8 mouse cellular contexts compared by ENCODE assay signal in the genomic region with DNA sequence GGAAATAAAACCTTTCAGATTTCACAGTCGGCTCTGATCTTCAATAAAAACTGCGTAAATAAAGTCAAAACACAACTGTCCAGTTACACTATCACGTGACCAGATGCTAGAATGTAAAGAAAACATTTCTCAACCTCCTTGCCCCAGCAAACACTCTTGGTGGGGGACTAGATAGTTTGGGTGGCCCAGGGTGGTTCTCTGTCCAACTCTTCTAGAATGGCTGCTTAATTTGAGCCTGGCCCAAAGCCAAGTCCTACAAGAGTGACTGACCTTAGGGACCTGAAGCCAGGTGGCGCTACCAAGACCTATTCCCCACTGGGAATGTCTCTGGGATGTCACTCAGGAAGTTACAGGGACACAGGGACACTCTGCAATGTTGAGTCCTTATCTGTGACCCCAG. TPM values are rescaled to one million over a fixed set of nuclear protein-coding genes. Genes with fewer than 3 reads are reported as not detected.
A peak's percentile ranks its signal among the peaks of the same experiment; 100 is the strongest.
DNase-seq lines count a peak whose midpoint lies in the region; ATAC-seq and TF ChIP-seq lines count a peak whose summit lies in the region.

No protein-coding gene starts in this region.

- H3K27me3 ChIP-seq in heart, postnatal 0 days (ENCODE audit: control insufficient read depth, insufficient read depth, low read length), result peaks cover 8% of the 10 kb centered on the region
- H3K27me3 ChIP-seq in liver, embryonic 15.5 days, result peaks cover 3% of the 10 kb centered on the region; the same call in 1 of the 2 replicates

- TF ChIP-seq CTCF in heart, postnatal 0 days (IDR thresholded peaks at IDR 0.05; ENCODE audit: low read depth), result peak; percentile 28; the same call in 1 of the 2 replicates

- H3K4me2 ChIP-seq in heart, postnatal 0 days (ENCODE audit: low read depth, low read length), result peak overlapping the region; percentile 72
- peak overlapping the region; percentile 81 for H3K4me2 ChIP-seq in liver, embryonic 15.5 days

- WGBS in heart, postnatal 0 days, result 51% methylated on average over 4 of the region's 4 CpGs
- WGBS in liver, embryonic 15.5 days (ENCODE audit: insufficient replicate concordance), result 42% methylated on average over 4 of the region's 4 CpGs

- no peak for TF ChIP-seq EP300 in heart, postnatal 0 days (IDR thresholded peaks at IDR 0.05; ENCODE audit: low read depth)

- no peak for ATAC-seq in heart, postnatal 0 days (ENCODE audit: insufficient read depth, low read depth)
- ATAC-seq in liver, embryonic 15.5 days (ENCODE audit: insufficient read depth), result no peak
- ATAC-seq in erythroid progenitor cell, adult 5-6 weeks (replicated peaks; ENCODE audit: low FRiP score, poor library complexity, severe bottlenecking), result no peak

- H3K9ac ChIP-seq in heart, postnatal 0 days (replicated peaks; ENCODE audit: low read depth, low read length), result no peak overlapping the region
- H3K9ac ChIP-seq in liver, embryonic 15.5 days, result no peak overlapping the region

- DNase-seq in layer of hippocampus, adult 11-12 months (ENCODE audit: low spot score), result peak; percentile 34
- DNase-seq in layer of hippocampus, postnatal 36 days, result no peak
- peak; percentile 63 for DNase-seq in cerebellum, adult 9-10 months
- DNase-seq in heart, postnatal 0 days (ENCODE audit: low spot score), result peak; percentile 7
- no peak for DNase-seq in spleen, postnatal 4 days (ENCODE audit: low spot score in 2 of 2)
- DNase-seq in thymus, postnatal 25 days, result no peak

- H3K27ac ChIP-seq in heart, postnatal 0 days (ENCODE audit: low read depth), result peak overlapping the region; percentile 75
- H3K27ac ChIP-seq in liver, embryonic 15.5 days (replicated peaks), result no peak overlapping the region

- peaks cover 14% of the 10 kb centered on the region; the same call in 1 of the 2 replicates for H3K36me3 ChIP-seq in heart, postnatal 0 days (replicated peaks; ENCODE audit: control insufficient read depth, insufficient read depth, low read length)
- H3K36me3 ChIP-seq in liver, embryonic 15.5 days (replicated peaks), result no peaks in the 10 kb centered on the region

- peaks cover 9% of the 10 kb centered on the region; the same call in 1 of the 2 replicates for H3K4me1 ChIP-seq in heart, postnatal 0 days (ENCODE audit: control insufficient read depth, insufficient read depth)
- H3K4me1 ChIP-seq in liver, embryonic 15.5 days (replicated peaks), result peaks cover 13% of the 10 kb centered on the region

- peak overlapping the region; percentile 53 for H3K4me3 ChIP-seq in heart, postnatal 0 days (ENCODE audit: low read depth, low read length)
- peak overlapping the region; percentile 56 for H3K4me3 ChIP-seq in liver, embryonic 15.5 days (replicated peaks)

- no peaks in the 10 kb centered on the region for H3K9me3 ChIP-seq in heart, postnatal 0 days (replicated peaks; ENCODE audit: control insufficient read depth, low read length)
- H3K9me3 ChIP-seq in liver, embryonic 15.5 days (replicated peaks), result no peaks in the 10 kb centered on the region

RNA-seq across cellular contexts. Expression of a gene that starts 5.8 kb away (rescaled TPM):
- 1 to 10 TPM; 1.5 to 1.9 TPM for total RNA-seq in layer of hippocampus, postnatal 36 days (2021)
- total RNA-seq in heart, postnatal 0 days (2014; rRNA removed; ENCODE audit: low replicate concordance), result not detected in 2 replicates
- polyA plus RNA-seq in heart, postnatal 0 days (2015; fragmentation: Nextera tagmentation; extraction: Ambion mirVana), result 1.2 and 1.8 TPM in 2 replicates
- 0.26 and 0.31 TPM in 2 replicates for polyA plus RNA-seq in liver, embryonic 15.5 days (2015; fragmentation: Nextera tagmentation; extraction: Ambion mirVana)
- total RNA-seq in erythroid progenitor cell, adult 5-6 weeks (2015; ENCODE audit: low replicate concordance), result 4.2 TPM in 1 of 2 replicates, not detected in the other
- total RNA-seq in erythroid progenitor cell, adult 5-6 weeks (2017; ENCODE audit: low replicate concordance), result not detected in 2 replicates

Comparison
In these comparisons a context has a peak if more than half of its experiments do, and no peak if none do; other contexts are left out.
1. DNase-seq: peak in layer of hippocampus, adult 11-12 months (single experiment), cerebellum, adult 9-10 months (single experiment) and heart, postnatal 0 days (single experiment); none in layer of hippocampus, postnatal 36 days (0 of 2), spleen, postnatal 4 days (0 of 2) and thymus, postnatal 25 days (single experiment).